Mouse (Mus musculus) G1E (cell line): ENCODE results near the gene Cry2.

ENCODE experiments used
- GATA2 ChIP-seq: IDR thresholded peaks from 2 replicates; pipeline ENCODE4 v1.6.1; 2012; ENCODE audit warnings: low read depth, low read length, inconsistent platforms, borderline replicate concordance
- POLR2AphosphoS5 ChIP-seq: IDR thresholded peaks from 2 replicates; pipeline ENCODE4 v1.6.1; 2012; ENCODE audit warnings: low read depth, low read length, inconsistent platforms; ENCODE audit not compliant: insufficient replicate concordance

- no peak for TF ChIP-seq GATA2
- TF ChIP-seq POLR2AphosphoS5, result no peak
Observed at GRCm38 (mm10) chr2:92482551-92482950, 48.7 kb upstream of the Cry2 start.
